Mouse (Mus musculus) stomach, postnatal 0 days (tissue): ENCODE measurements around the gene Spata17. TPM values are rescaled to one million over a fixed set of nuclear protein-coding genes. Genes with fewer than 3 reads are reported as not detected.

Experiments
- ATAC-seq: fragments of 200-750 bp; cut with Nextera tagmentation; 2 replicates; pipeline ENCODE4 v1.8.0; 2017; ENCODE audit not compliant: low FRiP score, low TSS enrichment
- DNase-seq: peaks from one replicate; pipeline ENCODE4 v3.0.0-alpha.2; 2016; ENCODE audit warnings: low spot score
- H3K27ac ChIP-seq: fragments of 300-500 bp; sonication (generic); replicated peaks from 2 replicates; pipeline ENCODE4 v1.5.1; 2014; ENCODE audit warnings: mild to moderate bottlenecking, control low read depth
- H3K27me3 ChIP-seq: fragments of 300-500 bp; sonication (generic); 2 replicates; pipeline ENCODE4 v1.6.1; 2014; ENCODE audit warnings: low read length; ENCODE audit not compliant: control insufficient read depth, insufficient read depth
- H3K36me3 ChIP-seq: fragments of 300-500 bp; sonication (generic); 2 replicates; pipeline ENCODE4 v1.6.1; 2014; ENCODE audit warnings: low read length, mixed read lengths; ENCODE audit not compliant: control insufficient read depth, insufficient read depth
- H3K4me1 ChIP-seq: fragments of 300-500 bp; sonication (generic); replicated peaks from 2 replicates; pipeline ENCODE4 v1.6.1; 2014; ENCODE audit warnings: antibody characterized with exemption; ENCODE audit not compliant: control insufficient read depth, insufficient read depth
- H3K4me2 ChIP-seq: fragments of 300-500 bp; sonication (generic); replicated peaks from 2 replicates; pipeline ENCODE4 v1.6.1; 2014; ENCODE audit warnings: low read depth, mild to moderate bottlenecking, control low read depth, moderate library complexity
- H3K4me3 ChIP-seq: fragments of 300-500 bp; sonication (generic); 2 replicates; pipeline ENCODE4 v1.5.1; 2014; ENCODE audit warnings: low read depth, low read length, control low read depth
- H3K9ac ChIP-seq: fragments of 300-500 bp; sonication (generic); 2 replicates; pipeline ENCODE4 v1.6.1; 2014; ENCODE audit warnings: mild to moderate bottlenecking, low read length, control low read depth, mixed read lengths
- H3K9me3 ChIP-seq: fragments of 300-500 bp; sonication (generic); 2 replicates; pipeline ENCODE4 v1.6.1; 2016; ENCODE audit warnings: low read length; ENCODE audit not compliant: control insufficient read depth
- CTCF ChIP-seq: IDR thresholded peaks from 2 replicates; pipeline ENCODE4 v1.5.1; 2016; ENCODE audit warnings: antibody characterized with exemption, low read depth, mild to moderate bottlenecking, moderate library complexity
- EP300 ChIP-seq: optimal IDR thresholded peaks from 2 replicates; pipeline ENCODE3; 2016; ENCODE audit warnings: antibody characterized with exemption
- WGBS: fragments of 180-500 bp; shearing (Covaris S2); extraction: QIAGEN DNeasy Blood & Tissue Kit; methylation state at CpG from one replicate; pipeline ENCODE4 v1.1.7; 2014; 5-methylcytosine and 5-hydroxymethylcytosine counted together
- polyA plus RNA-seq: library from polyadenylated mRNA; unstranded; fragments of >200 nt; fragmentation: Nextera tagmentation; extraction: Ambion mirVana; gene quantifications from 2 replicates; pipeline ENCODE4 v1.2.1, GENCODE M21; 2015

The Spata17 gene
- polyA plus RNA-seq, 1 experiment from 2014 or later, result 0.22 TPM

DNA sequence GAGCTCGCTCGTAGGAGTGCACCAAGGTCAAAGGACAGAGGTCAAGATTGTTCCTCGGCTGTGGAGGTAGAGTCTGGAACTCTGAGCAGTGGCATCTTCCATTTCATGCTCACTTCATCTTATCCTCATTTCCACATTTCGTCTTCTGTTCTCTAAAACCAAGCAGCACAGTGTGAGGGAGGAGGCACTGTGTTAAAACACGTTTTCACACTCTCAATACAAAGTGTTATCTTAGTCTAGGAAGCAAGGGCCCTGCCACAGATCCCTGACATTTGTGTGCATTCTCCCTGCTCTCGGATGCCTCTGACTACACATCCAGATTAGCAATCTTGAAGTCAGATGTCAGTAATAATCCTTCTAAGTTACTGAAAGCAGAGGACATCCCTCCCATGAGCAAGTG lies 170.5 kb downstream of the Spata17 start:
- no peaks in the 10 kb centered on the region for H3K4me1 ChIP-seq
- 59% methylated on average over 6 of the region's 6 CpGs for WGBS
- H3K27me3 ChIP-seq, result no peaks in the 10 kb centered on the region
- no peak overlapping the region for H3K27ac ChIP-seq
- no peak overlapping the region for H3K4me2 ChIP-seq
- ATAC-seq (no peak), DNase-seq (no peak)
- no peaks in the 10 kb centered on the region for H3K9me3 ChIP-seq
- TF ChIP-seq EP300 (no peak), CTCF (no peak)
- H3K36me3 ChIP-seq, result no peaks in the 10 kb centered on the region
- no peak overlapping the region for H3K9ac ChIP-seq
- no peak overlapping the region for H3K4me3 ChIP-seq

DNA sequence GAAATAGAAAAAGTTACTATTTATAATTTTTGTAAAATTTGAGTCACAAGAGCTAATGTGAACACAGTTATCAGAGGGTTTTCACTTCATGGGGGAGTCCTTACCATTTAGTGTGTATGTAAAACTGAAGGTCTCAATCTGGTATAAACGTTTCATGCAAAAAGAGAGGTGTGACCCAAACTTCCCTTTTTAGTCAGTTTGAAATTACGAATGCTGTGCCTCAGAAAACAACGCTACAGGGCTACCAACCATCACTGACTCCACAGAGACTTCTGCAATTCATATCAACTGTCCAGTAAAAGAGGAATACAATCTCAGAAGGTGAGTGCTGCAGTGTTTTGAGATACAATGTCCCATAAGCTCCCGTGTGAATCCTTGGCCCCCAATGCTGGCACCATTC lies 175.5 kb downstream of the Spata17 start:
- 72% methylated on average over 4 of the region's 4 CpGs for WGBS
- no peak for TF ChIP-seq CTCF
- TF ChIP-seq EP300, result no peak
- DNase-seq, result no peak
- no peak overlapping the region for H3K27ac ChIP-seq
- H3K27me3 ChIP-seq, result no peaks in the 10 kb centered on the region
- H3K36me3 ChIP-seq, result no peaks in the 10 kb centered on the region
- H3K4me2 ChIP-seq, result no peak overlapping the region
- no peak overlapping the region for H3K4me3 ChIP-seq
- no peak overlapping the region for H3K9ac ChIP-seq
- no peaks in the 10 kb centered on the region for H3K4me1 ChIP-seq
- H3K9me3 ChIP-seq, result no peaks in the 10 kb centered on the region
- no peak for ATAC-seq

DNA sequence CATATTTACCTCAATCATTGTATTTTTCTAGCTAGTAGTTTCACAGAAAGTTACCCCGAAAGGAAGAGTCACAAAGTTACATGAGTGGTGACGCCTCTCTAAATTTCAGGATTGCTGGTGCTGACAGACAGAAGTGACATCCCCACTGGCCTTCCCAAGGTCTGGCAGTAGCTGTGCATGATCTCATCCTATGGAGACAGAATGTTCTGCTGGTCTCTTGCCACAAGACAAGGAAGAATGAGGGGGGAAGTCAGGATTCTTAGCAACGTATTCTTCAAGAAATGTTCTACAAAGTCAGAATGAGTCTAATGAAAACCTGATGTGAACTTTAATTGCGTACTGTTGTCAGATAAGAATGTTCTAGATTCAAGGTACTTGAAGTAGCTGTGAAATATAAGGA lies 179.5 kb downstream of the Spata17 start:
- H3K4me3 ChIP-seq, result no peak overlapping the region
- no peak for DNase-seq
- H3K4me1 ChIP-seq, result no peaks in the 10 kb centered on the region
- ATAC-seq, result no peak
- H3K9me3 ChIP-seq, result no peaks in the 10 kb centered on the region
- WGBS, result 86% methylated on average over 4 of the region's 4 CpGs
- H3K27ac ChIP-seq, result no peak overlapping the region
- no peaks in the 10 kb centered on the region for H3K27me3 ChIP-seq
- no peak overlapping the region for H3K9ac ChIP-seq
- H3K4me2 ChIP-seq, result no peak overlapping the region
- no peaks in the 10 kb centered on the region for H3K36me3 ChIP-seq
- no peak for TF ChIP-seq EP300
- TF ChIP-seq CTCF, result no peak

DNA sequence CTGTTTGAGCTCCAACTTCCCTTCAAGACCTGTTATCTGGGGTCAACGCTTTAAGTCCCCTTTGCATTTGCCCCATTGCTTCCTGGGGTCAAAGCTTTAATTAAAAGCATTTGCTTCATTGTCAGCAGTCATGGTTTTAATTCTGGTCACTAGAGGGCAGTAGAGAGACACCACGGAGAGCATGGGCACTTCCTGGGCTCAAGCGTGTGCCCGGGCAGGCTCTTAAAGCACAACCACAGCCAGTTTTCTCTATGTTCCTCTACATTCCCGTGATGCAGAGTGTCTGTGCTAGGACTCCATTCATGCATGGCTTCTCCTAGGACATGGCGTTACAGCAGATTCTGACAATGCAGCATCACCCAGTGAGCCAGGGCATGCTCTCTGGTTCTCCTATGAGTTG lies 183.5 kb downstream of the Spata17 start:
- Histone ChIP-seq H3K9ac (no peak overlapping the region), H3K27ac (no peak overlapping the region), H3K4me1 (no peaks in the 10 kb centered on the region), H3K4me2 (no peak overlapping the region), H3K36me3 (no peaks in the 10 kb centered on the region), H3K9me3 (no peaks in the 10 kb centered on the region), H3K4me3 (no peak overlapping the region), H3K27me3 (no peaks in the 10 kb centered on the region)
- TF ChIP-seq EP300, result no peak
- peak; percentile 89 for TF ChIP-seq CTCF
- peak; percentile 22 for DNase-seq
- peak; percentile 68; the same call in 1 of the 2 replicates for ATAC-seq
- 29% methylated on average over 6 of the region's 6 CpGs for WGBS

DNA sequence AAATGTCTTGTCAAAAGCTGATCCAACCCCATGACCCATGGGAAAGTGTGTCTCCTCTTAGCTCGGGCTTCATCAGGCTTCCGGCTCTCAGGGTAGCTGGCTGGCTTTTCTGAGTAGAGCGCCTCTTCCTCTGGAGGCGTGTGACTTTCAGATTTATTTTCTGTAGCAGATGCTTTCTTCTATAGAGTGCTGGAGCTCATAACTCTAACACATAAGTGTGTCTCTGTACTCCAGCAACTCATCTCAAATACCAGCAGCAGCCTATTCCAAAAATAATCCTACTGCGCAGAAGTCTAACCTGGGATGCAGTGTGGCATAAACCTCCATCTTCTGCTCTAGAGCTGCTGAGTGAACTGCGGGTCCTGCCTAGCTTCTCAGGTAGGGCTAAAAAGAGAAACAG lies 186.4 kb downstream of the Spata17 start:
- no peaks in the 10 kb centered on the region for H3K27me3 ChIP-seq
- TF ChIP-seq CTCF (no peak), EP300 (no peak)
- no peaks in the 10 kb centered on the region for H3K4me1 ChIP-seq
- ATAC-seq (no peak), DNase-seq (no peak)
- H3K9me3 ChIP-seq, result no peaks in the 10 kb centered on the region
- no peak overlapping the region for H3K9ac ChIP-seq
- 84% methylated on average over 6 of the region's 6 CpGs for WGBS
- H3K27ac ChIP-seq, result no peak overlapping the region
- H3K4me3 ChIP-seq, result no peak overlapping the region
- no peaks in the 10 kb centered on the region for H3K36me3 ChIP-seq
- H3K4me2 ChIP-seq, result no peak overlapping the region

DNA sequence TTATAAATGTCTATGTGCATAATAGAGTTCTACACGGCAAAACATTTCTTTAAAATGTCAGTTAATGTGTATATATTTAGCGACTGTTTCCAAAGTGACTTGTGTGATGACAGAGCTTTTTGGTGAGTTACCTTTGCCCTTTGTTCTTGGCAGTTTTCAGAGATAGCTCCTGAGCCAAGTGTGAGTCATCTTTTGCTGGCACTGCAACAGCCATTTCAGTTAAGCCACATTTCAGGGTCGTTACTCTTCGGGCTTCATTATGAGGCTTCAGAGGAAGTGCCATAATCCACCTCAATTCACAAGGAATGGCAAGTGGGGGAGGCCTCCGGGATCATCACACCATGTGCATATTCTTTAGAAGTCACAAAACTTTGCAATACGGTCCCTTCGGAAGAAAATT lies 195.3 kb downstream of the Spata17 start:
- DNase-seq (no peak), ATAC-seq (no peak)
- 47% methylated on average over 7 of the region's 7 CpGs for WGBS
- Histone ChIP-seq H3K36me3 (no peaks in the 10 kb centered on the region), H3K9me3 (no peaks in the 10 kb centered on the region), H3K4me3 (no peak overlapping the region), H3K27ac (no peak overlapping the region), H3K4me2 (no peak overlapping the region), H3K4me1 (no peaks in the 10 kb centered on the region), H3K27me3 (no peaks in the 10 kb centered on the region), H3K9ac (no peak overlapping the region)
- TF ChIP-seq EP300, result no peak
- no peak for TF ChIP-seq CTCF
